9 mouse cellular contexts compared by ENCODE assay signal in genomic region chr15:85657441-85657989, GRCm38 (mm10).
DNase-seq lines count a peak whose midpoint lies in the region; ATAC-seq lines count a peak whose summit lies in the region.
"Had no signal": no experiment of that assay in that cellular context is flagged by ENCODE, and none has a peak within 500 bp of the region (broad histone marks: within the 10 kb centered on the region; RNA-seq: fewer than 3 reads in every experiment).

No protein-coding gene starts in this region.

- no peaks in the 10 kb centered on the region for H3K9me3 ChIP-seq in hindbrain, embryonic 14.5 days (ENCODE audit: control insufficient read depth, low read length)
- H3K9me3 ChIP-seq in hindbrain, embryonic 10.5 days: no peaks in the 10 kb centered on the region
- no peaks in the 10 kb centered on the region for H3K9me3 ChIP-seq in neural tube, embryonic 14.5 days (ENCODE audit: control insufficient read depth, low read length)
- H3K9me3 ChIP-seq: limb, embryonic 15.5 days had no signal

- H3K36me3 ChIP-seq in hindbrain, embryonic 14.5 days (replicated peaks; ENCODE audit: control insufficient read depth, insufficient read depth): no peaks in the 10 kb centered on the region
- no peaks in the 10 kb centered on the region for H3K36me3 ChIP-seq in hindbrain, embryonic 10.5 days
- no peaks in the 10 kb centered on the region for H3K36me3 ChIP-seq in neural tube, embryonic 14.5 days (ENCODE audit: control insufficient read depth, insufficient read depth, low read length)

- 69% methylated on average over 8 of the region's 8 CpGs for WGBS in hindbrain, embryonic 14.5 days
- 62% methylated on average over 8 of the region's 8 CpGs for WGBS in hindbrain, embryonic 10.5 days
- WGBS in neural tube, embryonic 14.5 days: 55% methylated on average over 8 of the region's 8 CpGs

- peak overlapping the region; percentile 65; the same call in 1 of the 2 replicates for H3K27ac ChIP-seq in hindbrain, embryonic 14.5 days
- H3K27ac ChIP-seq in hindbrain, embryonic 10.5 days: no peak overlapping the region
- no peak overlapping the region for H3K27ac ChIP-seq in neural tube, embryonic 14.5 days (ENCODE audit: low read depth, low read length)
- H3K27ac ChIP-seq: limb, embryonic 15.5 days had no signal

- peaks cover 57% of the 10 kb centered on the region for H3K27me3 ChIP-seq in hindbrain, embryonic 14.5 days (ENCODE audit: control insufficient read depth, insufficient read depth, low read length)
- peaks cover 100% of the 10 kb centered on the region for H3K27me3 ChIP-seq in hindbrain, embryonic 10.5 days (ENCODE audit: insufficient read depth, poor library complexity, severe bottlenecking)
- peaks cover 8% of the 10 kb centered on the region; the same call in 1 of the 2 replicates for H3K27me3 ChIP-seq in neural tube, embryonic 14.5 days (ENCODE audit: control insufficient read depth, insufficient read depth, low read length)

- peaks cover 54% of the 10 kb centered on the region for H3K4me1 ChIP-seq in hindbrain, embryonic 14.5 days (replicated peaks; ENCODE audit: control insufficient read depth, insufficient read depth, low read length)
- peaks cover 25% of the 10 kb centered on the region for H3K4me1 ChIP-seq in hindbrain, embryonic 10.5 days (replicated peaks)
- peaks cover 36% of the 10 kb centered on the region for H3K4me1 ChIP-seq in neural tube, embryonic 14.5 days (ENCODE audit: control insufficient read depth, insufficient read depth, low read length)

- H3K4me2 ChIP-seq in hindbrain, embryonic 14.5 days (replicated peaks): no peak overlapping the region
- H3K4me2 ChIP-seq in neural tube, embryonic 14.5 days (ENCODE audit: low read depth, low read length): peak overlapping the region; percentile 11; the same call in 1 of the 2 replicates
- H3K4me2 ChIP-seq: limb, embryonic 15.5 days had no signal

- no peak for ATAC-seq in hindbrain, embryonic 14.5 days (ENCODE audit: low FRiP score)
- no peak for ATAC-seq in neural tube, embryonic 14.5 days (ENCODE audit: low read depth)

- H3K9ac ChIP-seq in hindbrain, embryonic 14.5 days: no peak overlapping the region; the same call in none of the 2 replicates
- no peak overlapping the region for H3K9ac ChIP-seq in neural tube, embryonic 14.5 days (replicated peaks; ENCODE audit: low read depth, low read length)
- H3K9ac ChIP-seq: limb, embryonic 15.5 days had no signal

- no peak overlapping the region for H3K4me3 ChIP-seq in hindbrain, embryonic 14.5 days (replicated peaks; ENCODE audit: low read length)
- H3K4me3 ChIP-seq in hindbrain, embryonic 10.5 days: no peak overlapping the region
- H3K4me3 ChIP-seq in neural tube, embryonic 14.5 days (ENCODE audit: low read depth, low read length): no peak overlapping the region
- H3K4me3 ChIP-seq: limb, embryonic 15.5 days had no signal

- no peak for DNase-seq in hindbrain, embryonic 14.5 days (ENCODE audit: low spot score)
- no peak for DNase-seq in hindbrain, embryonic 10.5 days (ENCODE audit: low spot score)
- DNase-seq in B cell, adult 2 months: peak; percentile 17 to 27
- DNase-seq in adrenal gland, postnatal 14 days: peak; percentile 67
- peak; percentile 28 for DNase-seq in heart, postnatal 4 days
- DNase-seq in embryo, embryonic 9.5 days (ENCODE audit: extremely low spot score): no peak
- no peak for DNase-seq in gastrocnemius, adult 8-10 months (ENCODE audit: low spot score in 2 of 2)

Comparison
In these comparisons a context has a peak if more than half of its experiments do, and no peak if none do; other contexts are left out.
1. DNase-seq: peak in B cell, adult 2 months (2 of 2), adrenal gland, postnatal 14 days (single experiment) and heart, postnatal 4 days (single experiment); none in hindbrain, embryonic 14.5 days (single experiment), hindbrain, embryonic 10.5 days (single experiment), embryo, embryonic 9.5 days (single experiment) and gastrocnemius, adult 8-10 months (0 of 2).